Mouse (Mus musculus): ENCODE measurements around the gene Vps53. TPM values are rescaled to one million over a fixed set of nuclear protein-coding genes. Genes with fewer than 3 reads are reported as not detected.

Vps53 gene
- polyA plus RNA-seq, 1 experiment, result 21.0 TPM

DNA sequence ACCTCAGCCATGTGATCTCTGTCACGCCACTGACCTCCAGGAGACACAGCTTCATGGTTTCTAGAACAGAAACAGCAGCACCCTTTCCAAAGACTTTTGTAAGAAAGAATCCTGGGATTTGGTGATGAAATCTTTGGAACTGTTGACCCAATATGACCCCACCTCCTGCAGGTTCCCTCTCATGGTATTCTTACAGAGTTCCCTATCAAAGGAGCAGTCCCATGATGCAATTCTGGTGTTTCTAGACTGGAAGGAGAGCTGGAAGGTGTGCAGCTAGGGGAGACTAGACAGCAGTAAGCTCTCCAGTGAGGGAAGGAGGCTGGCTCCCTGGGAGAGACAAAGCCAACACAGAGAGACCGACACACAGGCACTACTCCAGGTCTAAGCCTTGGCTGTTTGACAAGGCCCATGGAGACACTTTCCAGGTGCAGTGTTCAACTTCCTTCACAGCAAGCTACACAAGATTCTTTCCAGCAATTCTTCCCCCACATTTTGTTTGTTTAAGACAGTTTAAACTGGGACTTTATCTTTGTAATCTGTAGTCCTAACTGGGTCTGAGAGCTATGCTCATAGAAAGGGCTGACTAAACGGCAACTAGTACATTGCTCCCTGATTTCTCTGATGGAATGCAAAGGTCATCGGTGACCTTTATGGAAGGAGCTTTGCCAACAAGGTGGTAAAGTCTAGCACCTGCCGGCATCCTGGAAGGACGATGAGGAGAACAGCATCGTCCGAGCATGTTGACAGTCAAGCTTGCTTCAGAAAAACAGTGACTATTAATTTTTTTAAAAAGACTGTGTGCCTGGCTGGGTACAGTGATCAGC lies 33.0 kb downstream of the Vps53 start:
- no peak for TF ChIP-seq GATA1 (IDR thresholded peaks at IDR 0.05; ENCODE audit: low read length)

- no peak for TF ChIP-seq GATA1 (IDR thresholded peaks at IDR 0.05; ENCODE audit: low read length)
Observed at GRCm38 (mm10) chr11:76145169-76145568, 34.3 kb downstream of the Vps53 start.

- no peak for TF ChIP-seq GATA1 (IDR thresholded peaks at IDR 0.05; ENCODE audit: low read length)
Observed at GRCm38 (mm10) chr11:76144386-76144785, 35.1 kb downstream of the Vps53 start.

GRCm38 (mm10) chr11:76137996-76138395 lies 41.5 kb downstream of the Vps53 start:
- no peak for TF ChIP-seq GATA1 (IDR thresholded peaks at IDR 0.05; ENCODE audit: low read length)

GRCm38 (mm10) chr11:76135641-76136437 lies 43.6 kb downstream of the Vps53 start:
- no peak for TF ChIP-seq GATA1 (IDR thresholded peaks at IDR 0.05; ENCODE audit: low read length)

- no peak for TF ChIP-seq GATA1 (IDR thresholded peaks at IDR 0.05; ENCODE audit: low read length)
Observed at GRCm38 (mm10) chr11:76130859-76131258, 48.6 kb downstream of the Vps53 start.

- no peak for TF ChIP-seq GATA1 (IDR thresholded peaks at IDR 0.05; ENCODE audit: low read length)
Observed at GRCm38 (mm10) chr11:76125386-76125785, 54.1 kb downstream of the Vps53 start.

GRCm38 (mm10) chr11:76123517-76123916 lies 55.9 kb downstream of the Vps53 start:
- TF ChIP-seq GATA1 (IDR thresholded peaks at IDR 0.05; ENCODE audit: low read length), result no peak

DNA sequence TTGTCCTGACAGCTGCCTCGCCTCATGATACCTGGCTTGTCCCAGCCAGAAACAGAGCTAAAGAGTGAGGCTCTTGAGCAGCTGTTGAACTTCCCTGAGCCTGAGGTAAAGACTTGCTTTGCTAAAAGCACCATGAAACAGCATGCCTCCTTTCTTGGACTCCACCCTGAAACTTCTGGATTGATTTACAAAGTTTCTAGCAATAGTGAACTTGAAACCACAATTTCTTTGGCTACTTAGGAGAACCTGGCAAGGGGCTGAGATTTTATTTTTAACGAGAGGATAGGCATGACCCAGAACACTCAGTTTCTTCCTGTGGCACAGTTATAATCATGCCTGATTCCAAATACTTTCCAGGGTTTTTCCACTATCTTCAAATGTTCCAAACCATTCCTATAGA lies 56.9 kb downstream of the Vps53 start:
- TF ChIP-seq GATA1 (IDR thresholded peaks at IDR 0.05; ENCODE audit: low read length), result no peak

- no peak for TF ChIP-seq GATA1 (IDR thresholded peaks at IDR 0.05; ENCODE audit: low read length)
Observed at GRCm38 (mm10) chr11:76121086-76121485, 58.4 kb downstream of the Vps53 start.

GRCm38 (mm10) chr11:76120407-76120901 lies 59.0 kb downstream of the Vps53 start:
- no peak for TF ChIP-seq GATA1 (IDR thresholded peaks at IDR 0.05; ENCODE audit: low read length)

DNA sequence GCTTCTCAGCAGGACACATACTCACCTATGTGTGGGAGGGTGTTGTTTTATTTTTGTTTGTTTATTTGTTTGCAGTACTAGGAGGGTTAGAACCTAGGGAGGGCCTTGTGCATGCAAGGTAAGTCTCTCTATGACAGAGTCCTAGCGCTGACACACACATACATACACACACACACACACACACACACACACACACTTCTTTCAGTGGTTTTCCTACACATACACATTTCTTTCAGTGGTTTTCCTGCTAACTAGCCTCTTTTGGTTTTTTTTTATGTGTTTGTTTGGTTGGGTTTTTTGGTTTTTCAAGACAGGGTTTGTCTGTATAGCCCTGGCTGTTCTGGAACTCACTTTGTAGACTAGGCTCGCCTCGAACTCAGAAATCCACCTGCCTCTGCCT lies 69.0 kb downstream of the Vps53 start:
- no peak for TF ChIP-seq GATA1 (IDR thresholded peaks at IDR 0.05; ENCODE audit: low read length)

- TF ChIP-seq GATA1 (IDR thresholded peaks at IDR 0.05; ENCODE audit: low read length), result no peak
Observed at GRCm38 (mm10) chr11:76106551-76107496, 72.6 kb downstream of the Vps53 start.

GRCm38 (mm10) chr11:76101154-76101553 lies 78.3 kb downstream of the Vps53 start:
- no peak for TF ChIP-seq GATA1 (IDR thresholded peaks at IDR 0.05; ENCODE audit: low read length)

Measured in G1E-ER4 (cell line).